Mouse (Mus musculus): ENCODE measurements around the gene Gpatch4.

Gene Gpatch4

GRCm38 (mm10) chr3:88042661-88043421 is at the start of gene Gpatch4:
Gpatch4 (plus strand) TSS chr3:88043108.
- peak; percentile 54 to 71 for DNase-seq (ENCODE audit: low read depth in 1 of 2, low spot score in 2 of 2)

- DNase-seq (ENCODE audit: low read depth in 1 of 2, low spot score in 2 of 2), result no peak
These were observed 49.5 kb upstream of the Gpatch4 start for GRCm38 (mm10) chr3:87993436-87993835.

DNA sequence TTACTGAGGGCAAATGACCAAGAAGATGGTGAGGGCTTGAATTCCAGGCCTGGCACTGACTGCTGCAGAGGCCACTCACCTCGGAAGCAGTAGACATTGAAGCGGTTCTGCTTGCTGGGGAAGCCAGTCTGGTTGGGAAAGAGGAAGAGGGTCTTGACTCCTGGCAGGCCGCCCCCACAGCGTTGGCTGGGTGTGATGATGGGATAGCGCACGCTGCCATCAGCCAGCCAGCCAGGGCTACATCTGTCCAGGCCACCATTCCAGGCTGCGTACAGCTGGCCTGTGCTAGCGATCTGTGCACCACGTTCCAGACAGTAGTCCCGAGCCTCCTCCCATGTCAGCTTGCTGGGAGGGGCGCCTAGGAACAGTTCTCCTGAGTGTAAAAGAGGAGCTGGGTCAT is 47.6 kb upstream of the Gpatch4 start:
- no peak for DNase-seq (ENCODE audit: low read depth in 1 of 2, low spot score in 2 of 2)

- DNase-seq (ENCODE audit: low read depth in 1 of 2, low spot score in 2 of 2), result no peak
These were observed 46.5 kb upstream of the Gpatch4 start for GRCm38 (mm10) chr3:87996401-87996800.

DNA sequence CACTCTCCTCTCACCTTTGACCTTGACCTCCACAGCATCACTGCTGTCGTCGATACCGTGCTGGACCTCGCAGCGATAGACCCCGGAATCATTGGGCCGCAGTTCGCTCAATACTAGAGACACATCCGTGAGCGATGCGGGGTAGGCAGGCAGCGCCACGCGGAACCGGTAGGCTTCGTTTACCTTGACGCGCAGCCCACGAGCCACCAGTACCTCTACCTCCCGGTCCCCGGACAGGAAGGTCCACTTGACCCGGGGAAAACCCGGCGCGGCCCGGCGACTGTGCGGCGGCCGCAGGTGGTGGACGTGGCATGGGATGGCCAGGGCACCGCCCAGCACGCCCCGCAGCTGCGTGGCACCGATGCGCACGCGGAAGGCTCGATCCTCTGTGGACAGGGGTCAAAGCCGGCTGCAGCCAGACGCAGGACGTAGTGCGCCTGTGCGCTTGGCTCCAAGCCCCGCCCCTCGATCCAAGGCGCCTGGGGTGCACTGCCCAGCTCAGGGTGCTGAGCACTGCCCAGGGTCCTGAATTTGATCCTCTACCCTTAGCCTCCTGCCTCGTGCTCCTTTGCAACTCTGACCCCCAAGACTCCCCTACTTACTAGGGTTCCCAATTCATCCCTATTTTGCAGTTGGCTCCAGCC is 45.8 kb upstream of the Gpatch4 start:
- no peak for DNase-seq (ENCODE audit: low read depth in 1 of 2, low spot score in 2 of 2)

- DNase-seq (ENCODE audit: low read depth in 1 of 2, low spot score in 2 of 2), result no peak
These were observed 44.2 kb upstream of the Gpatch4 start for GRCm38 (mm10) chr3:87998747-87999146.

DNA sequence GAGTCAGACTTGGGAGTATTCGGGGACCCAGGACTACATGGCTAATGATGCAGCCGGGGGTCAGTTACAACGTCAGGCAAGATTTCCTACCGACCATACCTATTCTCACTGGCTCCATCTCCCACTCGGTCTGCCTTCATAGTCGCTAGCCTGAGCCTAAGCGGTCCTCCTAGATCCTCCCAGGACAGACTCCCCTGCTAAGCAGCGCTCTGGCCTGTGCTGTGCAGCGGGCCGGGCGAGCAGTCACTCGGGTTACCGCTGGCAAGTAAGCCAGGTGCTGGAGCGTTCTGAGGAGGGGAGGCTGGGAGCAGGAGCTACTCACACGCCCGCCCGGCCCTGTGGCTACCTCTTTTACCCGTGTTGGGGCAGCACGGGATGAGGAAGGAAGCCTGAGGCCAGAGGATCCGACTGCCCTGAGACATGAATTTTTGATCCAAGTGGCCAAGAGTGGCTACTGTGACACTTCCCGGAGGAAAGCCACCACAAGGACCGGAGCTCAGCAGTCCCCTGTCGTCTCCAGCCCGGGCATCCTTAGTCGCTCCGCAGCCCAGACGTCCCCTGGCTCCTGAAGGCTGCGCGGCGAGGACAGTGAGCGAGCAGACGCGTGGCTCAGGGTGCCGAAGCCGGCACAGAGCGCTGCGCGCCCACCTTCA is 43.5 kb upstream of the Gpatch4 start:
- no peak for DNase-seq (ENCODE audit: low read depth in 1 of 2, low spot score in 2 of 2)

DNA sequence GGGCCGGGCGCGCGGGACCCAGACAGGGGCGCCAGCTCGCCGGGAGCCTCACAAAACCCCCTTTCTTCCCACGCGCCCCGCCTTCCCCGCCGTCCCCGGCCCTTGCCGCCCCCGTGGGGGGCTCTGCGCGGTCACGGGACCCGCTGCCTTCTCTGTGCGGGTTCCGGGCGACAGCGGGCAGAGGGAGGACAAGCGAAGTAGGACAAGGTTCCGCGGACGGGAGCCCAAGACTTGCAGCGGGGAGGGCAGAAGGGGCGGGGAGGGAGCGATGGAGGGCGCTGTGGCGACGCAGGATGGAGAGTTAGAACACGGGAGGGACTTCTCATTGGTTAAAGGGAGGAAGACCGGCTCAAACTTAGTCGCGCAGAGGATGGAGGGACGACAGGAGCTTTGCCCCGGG is 42.7 kb upstream of the Gpatch4 start, which contains the start of gene Bcan:
TSS of gene Bcan (minus strand) at position 50 of the 400 bp plus-strand sequence.
- DNase-seq (ENCODE audit: low read depth in 1 of 2, low spot score in 2 of 2), result no peak

GRCm38 (mm10) chr3:88000816-88001595 is 41.9 kb upstream of the Gpatch4 start:
- DNase-seq (ENCODE audit: low read depth in 1 of 2, low spot score in 2 of 2), result no peak

- no peak for DNase-seq (ENCODE audit: low read depth in 1 of 2, low spot score in 2 of 2)
These were observed 40.5 kb upstream of the Gpatch4 start for GRCm38 (mm10) chr3:88002291-88002976.

DNA sequence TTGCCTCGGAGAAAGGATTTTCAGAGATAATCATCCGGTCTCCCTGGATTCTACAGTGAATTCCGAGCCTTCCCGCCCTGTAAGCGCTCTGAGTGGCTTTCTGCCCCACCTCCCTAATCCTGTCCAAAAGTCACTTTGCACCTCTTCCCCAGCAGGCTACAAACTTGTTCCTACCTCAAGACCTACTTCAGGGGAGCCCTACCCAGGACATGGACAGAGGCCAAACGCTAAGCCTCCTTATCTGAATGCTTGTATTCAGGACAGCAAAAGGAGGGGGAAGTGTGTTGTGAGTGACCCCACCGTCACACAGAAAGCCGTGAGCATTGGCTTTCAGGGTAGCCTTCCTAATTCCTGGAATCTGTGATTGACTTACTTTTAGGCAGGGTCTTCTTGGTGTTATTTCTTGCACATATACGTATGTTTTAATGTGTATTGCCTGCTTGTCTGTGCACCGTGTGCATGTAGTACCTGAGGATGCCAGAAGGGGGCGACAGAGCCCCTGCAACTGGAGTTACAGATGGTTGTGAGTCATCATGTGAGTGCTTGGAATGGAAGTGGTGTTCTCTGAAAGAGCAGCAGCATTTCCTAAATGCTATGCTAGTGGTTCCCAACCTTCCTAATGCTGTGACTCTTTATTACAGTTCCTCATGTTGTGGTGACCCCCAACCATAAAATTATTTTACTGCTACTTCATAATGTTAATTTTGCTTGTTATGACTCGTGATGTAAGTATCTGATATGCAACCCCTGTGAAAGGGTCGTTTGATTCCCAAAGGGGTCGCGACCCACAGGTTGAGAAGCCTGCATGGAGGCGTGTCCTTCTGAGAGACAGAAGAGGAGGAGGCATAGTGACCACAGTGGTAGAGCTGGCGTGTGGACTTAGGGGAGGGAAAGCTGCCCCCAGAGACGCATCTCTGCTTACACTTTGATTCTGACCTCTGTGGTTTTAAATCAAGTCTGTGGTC is 36.8 kb upstream of the Gpatch4 start:
- no peak for DNase-seq (ENCODE audit: low read depth in 1 of 2, low spot score in 2 of 2)

DNA sequence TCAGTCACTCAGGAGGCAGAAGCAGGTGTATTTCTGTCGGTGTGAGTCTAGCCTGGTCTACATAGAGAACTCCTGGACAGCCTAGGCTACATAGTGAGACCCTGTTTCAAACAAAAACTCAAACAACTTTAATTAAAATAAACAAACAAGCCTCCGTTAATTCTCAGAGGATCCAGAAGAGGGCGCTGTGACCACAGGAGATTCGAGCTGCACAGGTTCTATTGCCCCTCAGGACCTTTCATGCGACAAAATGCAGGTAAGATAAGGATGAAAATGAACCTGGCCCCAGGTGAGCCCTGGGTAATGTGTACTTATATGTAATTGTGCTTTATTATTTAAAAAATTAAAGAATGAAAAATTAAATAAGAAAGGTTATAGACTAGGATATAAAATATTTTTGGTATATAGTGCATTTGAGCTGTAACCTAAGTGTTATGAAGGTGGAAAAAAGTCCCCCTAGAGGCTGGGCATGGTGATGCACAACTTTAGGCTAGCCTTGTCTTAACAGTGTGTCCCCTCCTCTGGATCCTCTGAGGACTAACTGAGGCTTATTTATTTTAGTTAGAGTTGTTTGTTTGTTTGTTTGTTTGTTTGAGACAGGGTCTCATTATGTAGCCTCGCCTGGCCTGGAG is 32.2 kb upstream of the Gpatch4 start:
- DNase-seq (ENCODE audit: low read depth in 1 of 2, low spot score in 2 of 2), result no peak

DNA sequence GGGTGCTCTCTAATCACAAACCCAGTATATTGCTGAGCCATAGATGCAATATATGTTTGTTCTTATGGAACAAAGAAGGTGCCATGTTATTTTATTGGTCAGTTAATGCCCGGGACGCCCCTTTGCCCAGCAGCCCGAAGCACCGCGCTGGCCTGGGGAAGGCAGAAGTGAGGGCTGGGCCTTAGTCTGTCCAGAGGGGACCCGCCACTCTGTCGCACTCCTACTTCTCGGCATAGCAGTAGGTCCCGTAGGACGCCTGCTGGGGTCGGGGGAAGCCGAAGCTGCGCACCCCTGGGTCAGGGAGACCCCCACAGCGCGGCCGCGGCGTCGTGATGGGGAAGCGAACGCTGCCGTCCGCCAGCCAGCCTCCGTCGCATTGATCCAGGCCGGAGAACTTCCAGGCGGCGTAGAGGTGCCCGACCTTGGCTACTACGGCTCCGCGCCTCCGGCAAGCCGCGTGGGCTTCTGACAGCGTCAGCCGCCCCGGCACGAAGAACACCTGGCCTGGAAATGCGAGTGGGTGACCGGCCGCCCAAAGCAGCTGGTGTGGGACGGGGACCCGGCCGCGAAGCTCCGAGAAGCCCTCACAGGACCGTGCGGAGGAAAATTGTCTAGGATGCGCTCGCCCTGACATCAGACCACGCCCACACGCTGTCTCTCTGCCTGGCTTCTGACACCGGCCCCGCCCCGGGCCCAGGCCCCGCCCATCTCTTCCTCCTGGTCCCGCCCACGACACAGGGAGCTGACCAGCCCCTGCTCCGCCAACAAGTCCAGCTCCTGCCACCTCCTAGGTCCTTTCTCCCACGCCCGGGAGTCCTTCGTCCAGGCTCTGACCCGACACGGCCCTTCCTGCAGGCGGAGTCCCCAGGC is 20.4 kb upstream of the Gpatch4 start:
- peak in 1 of 2 experiments; percentile 59 for DNase-seq (ENCODE audit: low read depth in 1 of 2, low spot score in 2 of 2)

DNA sequence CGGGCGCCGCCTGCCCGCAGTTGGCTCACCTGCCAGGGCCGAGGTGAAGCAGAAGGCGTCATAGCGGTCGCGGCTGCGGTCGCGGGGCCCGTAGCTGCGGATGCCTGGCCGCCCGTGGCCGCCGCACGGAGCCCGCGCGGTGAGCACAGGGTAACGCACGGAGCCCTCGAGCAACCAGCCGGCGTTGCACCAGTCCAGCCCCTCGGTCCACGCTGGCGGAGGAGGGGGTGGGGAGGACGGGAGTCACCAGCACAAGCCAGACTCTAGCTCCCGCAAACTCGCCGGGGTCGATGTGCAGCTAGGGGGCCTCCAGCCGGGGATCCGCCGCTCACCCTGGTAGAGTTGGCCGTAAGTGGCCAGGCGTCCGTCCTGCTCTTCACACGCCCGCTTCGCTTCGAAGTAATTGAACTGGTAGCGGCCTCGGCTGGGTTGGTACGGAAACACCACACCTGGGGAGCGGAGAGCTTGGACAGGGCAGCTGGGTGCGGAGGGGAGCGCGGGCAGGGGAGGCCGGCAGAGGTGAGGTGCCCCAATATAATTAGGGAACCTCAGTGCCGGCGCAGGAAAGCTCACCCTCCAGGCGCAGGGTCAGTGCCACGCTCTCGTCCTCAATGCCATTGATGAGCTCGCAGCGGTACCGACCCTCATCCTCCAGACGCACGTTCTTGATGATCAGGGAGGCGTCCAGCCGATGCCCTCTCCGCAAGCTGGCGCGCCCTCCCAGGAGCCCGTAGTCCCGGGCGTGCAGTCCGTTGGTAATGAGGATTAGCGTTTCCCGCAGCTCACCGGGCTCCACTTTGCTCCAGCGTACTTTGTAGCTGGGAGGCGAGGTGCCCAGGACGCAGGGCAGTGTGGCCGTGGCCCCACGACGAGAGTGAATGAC is 19.5 kb upstream of the Gpatch4 start:
- DNase-seq (ENCODE audit: low read depth in 1 of 2, low spot score in 2 of 2), result no peak

GRCm38 (mm10) chr3:88026823-88027222 is 16.1 kb upstream of the Gpatch4 start:
- no peak for DNase-seq (ENCODE audit: low read depth in 1 of 2, low spot score in 2 of 2)

DNA sequence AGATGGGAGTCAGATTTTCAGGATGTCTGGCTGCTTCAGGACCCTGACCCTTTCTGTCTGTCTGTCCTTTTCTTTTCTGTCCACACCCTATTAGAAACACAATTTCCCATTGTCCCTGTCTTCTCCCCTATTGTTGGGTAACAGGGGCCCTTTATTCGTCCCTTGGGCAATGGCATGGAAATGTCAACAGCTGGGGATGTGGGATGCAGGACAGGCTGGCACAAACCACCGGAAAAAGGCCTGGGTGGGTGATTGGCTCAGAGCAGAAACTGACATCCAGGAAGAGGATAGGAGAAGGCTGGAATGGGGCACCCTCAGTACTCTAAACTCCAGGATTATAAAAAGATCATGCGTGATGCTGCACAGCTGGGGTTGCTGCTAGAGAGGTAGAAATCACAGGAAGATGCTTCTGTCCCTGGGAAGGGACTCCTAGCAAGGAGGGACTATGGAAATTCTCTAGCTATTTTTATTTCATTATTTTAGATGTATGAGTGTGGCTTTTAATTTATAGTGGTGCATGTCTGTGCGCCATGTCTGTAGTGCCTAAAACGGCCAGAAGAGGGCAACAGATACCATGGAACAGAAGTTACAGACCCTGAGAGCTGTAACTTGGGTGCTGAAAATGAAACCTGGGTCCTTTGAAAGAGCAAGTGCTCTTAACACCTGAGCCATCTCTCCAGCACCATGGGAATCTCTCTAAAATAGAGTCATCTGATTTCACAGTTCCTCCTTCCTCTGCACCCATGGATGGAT is 15.3 kb upstream of the Gpatch4 start, which contains the start of gene Hapln2:
TSS of gene Hapln2 (minus strand) at position 150 of the 753 bp plus-strand sequence.
- no peak for DNase-seq (ENCODE audit: low read depth in 1 of 2, low spot score in 2 of 2)
